Mouse (Mus musculus) Patski (cell line): Measurements from ENCODE around the gene Rtkn2. TPM values are rescaled to one million over a fixed set of nuclear protein-coding genes. Genes with fewer than 3 reads are reported as not detected.

Source experiments
- ATAC-seq: fragments of 100-300 bp; one replicate; pipeline ENCODE4 v1.8.0; 2021
- CTCF ChIA-PET: fragments of 350-600 bp; sonication (Branson Sonifier 250); formaldehyde crosslinking; loops from one replicate; lab custom pipeline; 2022; ENCODE audit warnings: inconsistent platforms; lab: Charles Lee
- POLR2A ChIA-PET: fragments of 350-600 bp; sonication (Branson Sonifier 250); formaldehyde crosslinking; loops from one replicate; lab custom pipeline; 2022; ENCODE audit warnings: antibody characterized with exemption, inconsistent platforms; lab: Charles Lee
- DNase-seq: peaks from one replicate; pipeline ENCODE4 v3.0.0-alpha.2; 2011; ENCODE audit warnings: low read depth, low spot score
- H3K27me3 ChIP-seq: fragments of 371-371 bp; one replicate; pipeline ENCODE4 v1.5.1; 2021
- CTCF ChIP-seq: fragments of 100-300 bp; IDR thresholded peaks from one replicate; pipeline ENCODE4 v1.5.1; 2021
- in situ Hi-C: fragments of 300-500 bp; cut with MboI; formaldehyde crosslinking; loops from 3 replicates; pipeline ENCODE4 v1.11.1; 2018; ENCODE audit warnings: low pct_unique_long_range_greater_than_20kb, mixed read lengths
- polyA plus RNA-seq: library from polyadenylated mRNA; unstranded; gene quantifications from one replicate; pipeline ENCODE4 v1.2.3, GENCODE M21; 2021

Gene Rtkn2
- polyA plus RNA-seq, 1 experiment from 2014 or later, result 3.2 TPM

DNA sequence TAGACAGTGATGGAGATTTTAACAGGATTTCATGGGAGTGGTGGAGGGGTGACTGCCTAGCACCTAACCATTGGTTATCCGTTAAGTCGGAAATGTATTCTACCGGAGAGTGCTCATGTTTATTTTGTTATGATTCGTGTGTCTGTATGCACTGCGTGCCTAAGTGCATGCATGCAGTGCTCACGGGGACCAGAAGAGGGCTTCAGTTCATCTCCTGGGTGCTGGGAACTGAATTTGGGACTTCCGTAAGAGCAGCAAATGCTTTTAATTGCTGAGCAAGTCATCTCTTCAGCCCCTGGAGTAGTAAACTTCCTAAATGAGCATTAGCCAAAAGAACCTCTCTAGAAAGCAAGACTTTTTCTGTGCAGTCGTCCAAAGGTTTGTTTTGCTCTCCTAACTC lies 72.9 kb downstream of the Rtkn2 start:
- ATAC-seq, result no peak
- ChIA-PET POLR2A (no interaction called here), CTCF (no interaction called here)
- in situ Hi-C loops, result no loop called here
- peak; percentile 29 for TF ChIP-seq CTCF
- no peak for DNase-seq
- no peaks in the 10 kb centered on the region for H3K27me3 ChIP-seq

DNA sequence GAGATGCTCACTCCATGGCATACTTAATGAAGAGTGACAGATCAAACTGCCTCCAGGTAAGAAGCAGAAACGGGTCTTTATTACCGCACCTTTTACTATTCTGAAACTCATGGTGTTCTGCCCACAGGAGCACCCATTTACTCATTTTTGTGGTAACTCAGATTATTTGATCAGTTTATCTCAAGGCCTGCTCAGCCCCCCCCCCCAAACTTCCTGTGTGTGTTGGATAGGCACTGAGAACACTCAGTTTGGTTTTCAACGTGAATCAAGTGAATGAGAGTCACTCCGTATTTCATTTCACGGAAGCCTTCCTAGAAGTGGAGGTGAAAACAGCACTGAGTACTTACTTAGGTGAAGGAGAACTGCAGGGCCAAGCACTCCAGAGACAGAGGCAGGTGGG lies 74.8 kb downstream of the Rtkn2 start:
- in situ Hi-C loops, result no loop called here
- DNase-seq, result no peak
- POLR2A ChIA-PET, result no interaction called here

DNA sequence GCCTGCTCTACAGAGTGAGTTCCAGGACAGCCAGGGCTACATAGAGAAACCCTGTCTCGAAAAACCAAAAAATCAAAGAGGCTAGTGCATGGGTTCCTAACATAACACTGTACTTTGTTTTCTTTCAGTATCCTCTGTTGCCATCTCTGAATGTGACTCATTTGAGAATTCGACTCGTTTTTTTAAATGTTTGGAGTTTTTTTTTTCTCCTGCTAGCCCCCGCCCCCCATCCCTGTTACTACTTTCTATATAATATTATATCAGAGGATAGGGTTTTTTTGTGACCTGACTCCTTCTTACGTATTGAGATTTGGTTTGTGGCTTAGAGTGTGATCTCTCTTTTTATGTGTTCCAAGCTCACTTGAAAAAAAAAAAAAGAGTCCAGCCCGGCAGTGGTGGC lies 75.3 kb downstream of the Rtkn2 start:
- ChIA-PET CTCF (no interaction called here), POLR2A (no interaction called here)
- DNase-seq (no peak), ATAC-seq (no peak)
- no peaks in the 10 kb centered on the region for H3K27me3 ChIP-seq
- in situ Hi-C loops, result no loop called here
- no peak for TF ChIP-seq CTCF

More for the DNA sequence above, 74.8 kb downstream of the Rtkn2 start:
- no peaks in the 10 kb centered on the region for H3K27me3 ChIP-seq
- TF ChIP-seq CTCF, result no peak
- CTCF ChIA-PET, result no interaction called here
- ATAC-seq, result no peak

DNA sequence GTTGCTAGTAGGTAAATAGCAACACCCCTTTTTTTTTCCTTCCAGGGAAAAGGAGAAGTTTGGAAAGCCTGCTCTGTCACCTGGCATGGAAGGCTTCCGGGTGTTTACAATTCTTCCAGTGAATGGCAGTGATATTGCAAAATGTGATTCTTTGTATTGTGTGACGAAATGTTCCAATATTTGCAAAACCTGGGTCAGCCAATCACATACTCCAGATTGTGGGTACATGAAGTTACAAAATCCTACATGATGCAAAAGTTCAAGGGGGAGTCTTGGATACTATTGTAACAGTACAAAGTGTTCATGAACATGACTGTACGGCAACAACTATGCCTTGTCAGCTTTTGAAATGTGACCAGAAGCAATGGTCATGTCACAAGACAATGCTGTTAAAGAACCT lies 78.5 kb downstream of the Rtkn2 start:
- no peak for DNase-seq
- H3K27me3 ChIP-seq, result no peaks in the 10 kb centered on the region
- no peak for TF ChIP-seq CTCF
- ChIA-PET POLR2A (no interaction called here), CTCF (no interaction called here)
- in situ Hi-C loops, result no loop called here
- no peak for ATAC-seq

DNA sequence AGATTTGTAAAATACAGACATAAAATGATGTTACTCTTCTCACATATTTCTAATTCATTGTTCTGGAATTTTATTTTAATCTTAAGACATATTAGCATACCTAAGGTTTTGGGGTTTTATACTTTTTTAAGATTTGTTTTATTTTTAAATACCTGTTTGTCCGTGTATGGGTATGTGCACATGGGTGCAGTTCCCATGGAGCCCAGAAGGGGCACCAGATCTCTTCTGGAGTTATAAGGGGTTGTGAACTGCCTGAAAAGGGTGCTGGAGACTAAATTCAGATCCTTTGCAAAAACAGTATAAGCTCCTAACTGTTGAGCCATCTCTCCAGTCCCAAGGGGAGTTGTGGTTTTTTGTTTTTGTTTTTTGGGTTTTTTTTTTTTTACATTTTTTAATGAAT lies 79.0 kb downstream of the Rtkn2 start:
- no peak for ATAC-seq
- peak; percentile 52 for TF ChIP-seq CTCF
- POLR2A ChIA-PET, result no interaction called here
- CTCF ChIA-PET, result no interaction called here
- in situ Hi-C loops, result no loop called here
- H3K27me3 ChIP-seq, result no peaks in the 10 kb centered on the region
- DNase-seq, result no peak

DNA sequence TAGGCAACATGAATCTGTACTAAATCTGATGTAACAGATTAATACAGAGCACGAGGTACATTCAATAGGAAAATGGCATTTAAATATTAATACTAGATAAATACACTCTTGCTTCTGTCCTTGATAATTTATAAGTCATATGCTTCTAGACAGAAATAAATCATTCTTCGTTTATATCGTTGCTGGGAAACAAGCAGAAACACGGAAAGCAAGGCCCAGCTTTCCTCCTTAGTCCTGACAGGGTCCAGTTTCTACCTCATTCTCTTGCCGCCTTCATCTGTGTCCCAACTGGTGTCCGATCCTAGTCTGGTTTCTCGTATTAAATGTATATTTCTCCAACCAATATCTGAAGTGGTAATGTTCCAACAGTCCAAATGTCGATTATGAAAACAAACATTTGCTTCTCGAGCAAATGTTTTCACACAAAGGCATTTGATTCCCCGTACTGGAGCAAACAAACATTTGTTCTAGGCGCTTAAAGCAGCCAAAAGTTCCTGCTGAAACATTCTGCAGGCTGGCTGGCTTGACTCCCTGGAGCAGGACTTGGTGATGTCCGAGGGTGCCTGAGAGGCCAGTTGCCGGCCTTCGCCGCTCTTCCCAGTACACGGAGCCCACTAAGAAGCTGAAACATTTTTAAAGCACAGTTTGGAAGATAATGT lies 81.3 kb downstream of the Rtkn2 start:
- H3K27me3 ChIP-seq, result no peaks in the 10 kb centered on the region
- no peak for DNase-seq
- ATAC-seq, result no peak
- no peak for TF ChIP-seq CTCF
- CTCF ChIA-PET, result no interaction called here
- POLR2A ChIA-PET, result no interaction called here
- in situ Hi-C loops, result no loop called here

DNA sequence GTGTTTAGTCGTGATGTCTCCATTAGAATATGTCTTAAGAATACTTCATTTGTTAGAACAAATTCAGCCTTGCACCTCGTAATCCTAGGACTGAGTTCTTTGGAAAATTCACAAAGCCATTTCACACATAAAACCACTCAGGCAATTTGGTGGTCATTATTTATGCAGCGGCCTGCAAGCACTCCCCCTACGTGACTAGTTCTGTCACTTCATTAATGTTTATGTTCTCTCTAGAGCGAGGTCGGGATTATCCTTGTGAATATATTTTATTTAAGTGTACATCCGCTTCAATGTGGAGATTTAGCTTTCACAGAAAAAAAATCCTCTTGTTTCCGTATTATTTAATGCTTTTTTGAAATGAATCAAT lies 81.9 kb downstream of the Rtkn2 start:
- in situ Hi-C loops, result no loop called here
- no peak for ATAC-seq
- CTCF ChIA-PET, result no interaction called here
- POLR2A ChIA-PET, result no interaction called here
- DNase-seq, result no peak
- H3K27me3 ChIP-seq, result no peaks in the 10 kb centered on the region
- no peak for TF ChIP-seq CTCF

DNA sequence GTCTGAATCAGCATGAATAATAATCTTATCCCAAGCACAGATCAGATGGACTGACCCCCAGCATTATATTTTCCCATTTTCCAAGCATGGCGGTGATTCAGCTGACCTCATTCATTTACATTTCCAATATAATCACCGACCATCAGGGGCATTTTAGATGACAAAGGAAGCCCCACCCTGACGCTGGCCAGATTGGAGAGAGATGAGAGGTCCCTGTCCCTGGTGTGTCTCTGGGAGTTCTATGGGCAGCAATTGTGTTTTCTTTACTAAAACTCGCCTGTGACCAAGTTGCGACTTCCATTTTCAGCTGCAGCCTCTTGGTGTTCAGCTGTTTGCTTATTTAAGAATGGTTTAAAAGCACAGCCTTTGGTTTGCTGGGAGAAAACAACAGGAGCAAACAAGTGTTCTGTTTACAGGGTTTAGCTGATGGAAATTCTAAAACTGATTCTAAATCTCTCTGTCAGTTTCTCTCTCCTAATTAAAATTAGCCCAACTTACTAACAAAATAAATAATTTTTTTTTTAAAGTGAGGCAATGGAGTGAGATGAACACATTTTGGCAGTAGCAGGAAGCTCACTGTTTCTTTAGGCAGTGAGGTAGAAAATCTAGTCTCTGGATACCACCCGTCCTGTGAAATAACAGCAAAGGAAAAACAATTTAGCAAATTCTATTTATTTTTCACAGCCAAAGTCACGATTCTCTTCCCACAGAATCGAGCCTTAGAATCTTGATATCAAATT lies 84.6 kb downstream of the Rtkn2 start:
- ChIA-PET POLR2A (no interaction called here), CTCF (interaction anchor here (1.0 kb wide), 1 partner anchor 11 kb away, joined by 3 read pairs; no protein-coding TSS in a partner anchor)
- ATAC-seq (no peak), DNase-seq (no peak)
- in situ Hi-C loops, result no loop called here
- TF ChIP-seq CTCF, result no peak
- no peaks in the 10 kb centered on the region for H3K27me3 ChIP-seq

DNA sequence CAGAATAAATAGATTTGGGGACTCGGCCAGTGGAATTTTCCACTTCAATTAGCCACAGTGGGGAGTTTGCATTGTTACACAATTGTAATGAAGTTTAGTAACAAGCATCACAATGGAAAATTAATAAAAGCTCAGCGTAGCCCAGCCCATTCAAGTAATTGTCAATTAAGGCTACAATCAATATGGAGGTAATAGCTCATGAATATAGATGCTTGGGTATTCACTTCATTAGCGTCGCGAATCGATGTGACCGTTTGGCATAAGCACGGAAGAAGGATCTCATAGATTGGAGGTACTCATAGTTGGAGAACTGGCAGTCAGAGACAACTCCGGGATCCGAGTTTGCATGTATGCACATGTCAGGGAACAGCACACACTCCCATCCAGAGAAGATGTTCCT lies 85.2 kb downstream of the Rtkn2 start:
- POLR2A ChIA-PET, result no interaction called here
- TF ChIP-seq CTCF, result no peak
- ATAC-seq, result no peak
- in situ Hi-C loops, result no loop called here
- no peaks in the 10 kb centered on the region for H3K27me3 ChIP-seq
- CTCF ChIA-PET, result interaction anchor here (1.0 kb wide), 1 partner anchor 10 kb away, joined by 3 read pairs; no protein-coding TSS in a partner anchor
- DNase-seq, result no peak

DNA sequence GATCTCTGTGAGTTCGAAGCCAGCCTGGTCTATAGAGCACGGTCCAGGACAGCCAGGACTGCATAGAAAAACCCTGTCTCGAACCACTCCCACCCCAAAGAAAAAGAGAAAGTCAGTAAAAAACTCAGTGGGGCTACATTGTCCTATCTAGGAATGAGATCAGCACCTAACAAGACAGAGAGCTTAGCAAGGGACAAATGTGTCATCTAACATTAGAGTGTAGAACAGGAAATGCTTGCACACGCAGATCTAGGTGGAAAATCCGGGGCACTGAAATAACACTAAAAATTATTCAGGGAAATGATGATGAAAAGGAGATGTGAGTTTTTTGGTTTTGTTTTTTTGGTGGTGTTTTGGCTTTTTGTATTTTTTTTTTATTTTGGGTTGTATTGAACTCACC lies 86.8 kb downstream of the Rtkn2 start:
- ChIA-PET CTCF (no interaction called here), POLR2A (no interaction called here)
- ATAC-seq (no peak), DNase-seq (no peak)
- in situ Hi-C loops, result no loop called here
- H3K27me3 ChIP-seq, result no peaks in the 10 kb centered on the region
- TF ChIP-seq CTCF, result no peak

DNA sequence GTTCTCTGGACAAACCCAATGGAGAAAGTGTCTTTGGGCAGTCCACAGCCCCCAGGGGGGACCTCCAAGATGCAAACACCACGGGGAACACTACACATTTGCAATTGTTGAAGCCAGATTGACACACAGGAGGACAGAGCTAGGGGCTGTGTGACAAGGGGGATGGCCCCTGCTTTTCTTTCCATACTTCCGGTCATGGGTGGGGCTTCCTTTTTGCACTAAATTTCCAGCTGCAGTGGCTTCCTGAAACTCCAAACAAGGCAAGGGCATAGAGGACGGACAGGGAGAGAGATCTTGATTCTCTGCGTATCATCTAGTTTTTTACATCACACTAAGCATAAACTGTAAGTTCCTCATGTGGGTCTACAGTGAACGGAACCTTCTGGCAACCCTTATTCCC lies 88.6 kb downstream of the Rtkn2 start:
- ChIA-PET POLR2A (no interaction called here), CTCF (no interaction called here)
- TF ChIP-seq CTCF, result no peak
- H3K27me3 ChIP-seq, result no peaks in the 10 kb centered on the region
- DNase-seq (no peak), ATAC-seq (no peak)
- in situ Hi-C loops, result no loop called here
